Mouse (Mus musculus): ENCODE measurements around the gene Ube2e1. TPM values are rescaled to one million over a fixed set of nuclear protein-coding genes. Genes with fewer than 3 reads are reported as not detected.
"Not testable (repeated sequence)": the region's sequence is repeated elsewhere in the genome, so short reads cannot be mapped to it uniquely, and the experiment has no call there.

Gene Ube2e1
- polyA plus RNA-seq, 1 experiment from 2014 or later = 130 TPM

GRCm38 (mm10) chr14:18280375-18280774 lies 51.3 kb downstream of the Ube2e1 start:
- no peaks in the 10 kb centered on the region for H3K9me3 ChIP-seq
- ATAC-seq (ENCODE audit: insufficient read depth, low FRiP score, low read depth) = no peak
- H3K4me2 ChIP-seq = no peak overlapping the region
- 88% methylated on average over 5 of the region's 5 CpGs for WGBS
- H3K27me3 ChIP-seq (replicated peaks) = no peaks in the 10 kb centered on the region
- H3K4me3 ChIP-seq (replicated peaks) = no peak overlapping the region
- no peak overlapping the region for H3K9ac ChIP-seq
- H3K36me3 ChIP-seq = peaks cover 20% of the 10 kb centered on the region
- no peaks in the 10 kb centered on the region for H3K4me1 ChIP-seq
- H3K27ac ChIP-seq = no peak overlapping the region

GRCm38 (mm10) chr14:18274526-18274925 lies 57.1 kb downstream of the Ube2e1 start:
- Histone ChIP-seq H3K9ac (no peak overlapping the region), H3K4me3 (replicated peaks) (no peak overlapping the region), H3K27me3 (replicated peaks) (no peaks in the 10 kb centered on the region), H3K9me3 (no peaks in the 10 kb centered on the region), H3K27ac (no peak overlapping the region), H3K4me2 (no peak overlapping the region), H3K4me1 (no peaks in the 10 kb centered on the region), H3K36me3 (peaks cover 15% of the 10 kb centered on the region)
- WGBS = 89% methylated on average over 1 of the region's 1 CpGs
- no peak for ATAC-seq (ENCODE audit: insufficient read depth, low FRiP score, low read depth)

GRCm38 (mm10) chr14:18271666-18272065 lies 60.0 kb downstream of the Ube2e1 start:
- H3K9ac ChIP-seq = no peak overlapping the region
- H3K4me3 ChIP-seq (replicated peaks) = peak overlapping the region; percentile 87
- no peaks in the 10 kb centered on the region for H3K9me3 ChIP-seq
- no peak for ATAC-seq (ENCODE audit: insufficient read depth, low FRiP score, low read depth)
- H3K4me2 ChIP-seq = peak overlapping the region; percentile 59
- H3K36me3 ChIP-seq = peaks cover 11% of the 10 kb centered on the region; the same call in 1 of the 2 replicates
- no peaks in the 10 kb centered on the region for H3K27me3 ChIP-seq (replicated peaks)
- 4% methylated on average over 7 of the region's 7 CpGs for WGBS
- H3K27ac ChIP-seq = no peak overlapping the region; the same call in 1 of the 2 replicates
- H3K4me1 ChIP-seq = no peaks in the 10 kb centered on the region

- WGBS = under 1% methylated on average over 78 of the region's 78 CpGs
- peak within 1 kb of the TSS; percentile 62 for H3K4me2 ChIP-seq
- H3K9ac ChIP-seq = peak within 1 kb of the TSS; percentile 77
- H3K4me3 ChIP-seq (replicated peaks) = peak within 1 kb of the TSS; percentile 87
- H3K36me3 ChIP-seq = peaks cover 11% of the 10 kb centered on the region; the same call in 1 of the 2 replicates
- no peaks in the 10 kb centered on the region for H3K4me1 ChIP-seq
- peak within 1 kb of the TSS; percentile 77 for H3K27ac ChIP-seq
- ATAC-seq (ENCODE audit: insufficient read depth, low FRiP score, low read depth) = peak; percentile 100
- H3K9me3 ChIP-seq = no peaks in the 10 kb centered on the region
- H3K27me3 ChIP-seq (replicated peaks) = no peaks in the 10 kb centered on the region
Observed at GRCm38 (mm10) chr14:18270529-18271441, 60.9 kb downstream of the Ube2e1 start, which contains the start of the genes Nkiras1 and Rpl15. Gene Nkiras1, plus strand, starts transcription at chr14:18271136. Gene Rpl15, minus strand, starts transcription at chr14:18271391.

- Histone ChIP-seq H3K4me3 (replicated peaks) (peak overlapping the region; percentile 87), H3K4me2 (peak overlapping the region; percentile 62), H3K9ac (peak overlapping the region; percentile 77), H3K36me3 (peaks cover 11% of the 10 kb centered on the region; the same call in 1 of the 2 replicates), H3K27ac (peak overlapping the region; percentile 77)
- 0% methylated on average over 24 of the region's 24 CpGs for WGBS
- not testable (repeated sequence) for H3K4me1 ChIP-seq; ATAC-seq (ENCODE audit: insufficient read depth, low FRiP score, low read depth); H3K27me3 ChIP-seq (replicated peaks); H3K9me3 ChIP-seq
Observed at GRCm38 (mm10) chr14:18269947-18270528, 61.6 kb downstream of the Ube2e1 start.

GRCm38 (mm10) chr14:18263427-18263826 lies 68.2 kb downstream of the Ube2e1 start:
- no peak overlapping the region for H3K4me3 ChIP-seq (replicated peaks)
- no peak overlapping the region for H3K27ac ChIP-seq
- H3K9me3 ChIP-seq = no peaks in the 10 kb centered on the region
- 38% methylated on average over 4 of the region's 4 CpGs for WGBS
- H3K27me3 ChIP-seq (replicated peaks) = no peaks in the 10 kb centered on the region
- no peaks in the 10 kb centered on the region for H3K4me1 ChIP-seq
- no peak overlapping the region for H3K4me2 ChIP-seq
- peaks cover 9% of the 10 kb centered on the region; the same call in 1 of the 2 replicates for H3K36me3 ChIP-seq
- H3K9ac ChIP-seq = no peak overlapping the region
- no peak; the same call in 1 of the 2 replicates for ATAC-seq (ENCODE audit: insufficient read depth, low FRiP score, low read depth)

GRCm38 (mm10) chr14:18261203-18261602 lies 70.5 kb downstream of the Ube2e1 start:
- no peak for ATAC-seq (ENCODE audit: insufficient read depth, low FRiP score, low read depth)
- Histone ChIP-seq H3K4me3 (replicated peaks) (no peak overlapping the region), H3K4me2 (no peak overlapping the region), H3K9me3 (no peaks in the 10 kb centered on the region), H3K27ac (no peak overlapping the region), H3K9ac (no peak overlapping the region), H3K36me3 (no peaks in the 10 kb centered on the region), H3K4me1 (no peaks in the 10 kb centered on the region), H3K27me3 (replicated peaks) (no peaks in the 10 kb centered on the region)
- WGBS = 83% methylated on average over 3 of the region's 3 CpGs

GRCm38 (mm10) chr14:18242638-18243130 lies 89.0 kb downstream of the Ube2e1 start:
- Histone ChIP-seq H3K27ac (no peak overlapping the region), H3K4me1 (0 out of 2 replicates have a peak, but pooled peaks cover 3% of the 10 kb centered on the region), H3K9me3 (no peaks in the 10 kb centered on the region), H3K4me3 (replicated peaks) (no peak overlapping the region), H3K36me3 (no peaks in the 10 kb centered on the region), H3K9ac (no peak overlapping the region), H3K27me3 (replicated peaks) (no peaks in the 10 kb centered on the region), H3K4me2 (no peak overlapping the region)
- no peak for ATAC-seq (ENCODE audit: insufficient read depth, low FRiP score, low read depth)
- WGBS = 84% methylated on average over 21 of the region's 21 CpGs

- H3K4me2 ChIP-seq = no peak overlapping the region
- H3K27me3 ChIP-seq (replicated peaks) = no peaks in the 10 kb centered on the region
- no peak overlapping the region for H3K9ac ChIP-seq
- H3K9me3 ChIP-seq = no peaks in the 10 kb centered on the region
- H3K36me3 ChIP-seq = no peaks in the 10 kb centered on the region
- no peak overlapping the region for H3K4me3 ChIP-seq (replicated peaks)
- no peak for ATAC-seq (ENCODE audit: insufficient read depth, low FRiP score, low read depth)
- WGBS = 87% methylated on average over 4 of the region's 4 CpGs
- H3K27ac ChIP-seq = no peak overlapping the region
- 0 out of 2 replicates have a peak, but pooled peaks cover 3% of the 10 kb centered on the region for H3K4me1 ChIP-seq
Observed at GRCm38 (mm10) chr14:18241786-18242185, 89.9 kb downstream of the Ube2e1 start.

GRCm38 (mm10) chr14:18240132-18240531 lies 91.5 kb downstream of the Ube2e1 start:
- H3K36me3 ChIP-seq = no peaks in the 10 kb centered on the region
- H3K4me2 ChIP-seq = no peak overlapping the region
- no peaks in the 10 kb centered on the region for H3K9me3 ChIP-seq
- H3K27ac ChIP-seq = no peak overlapping the region
- ATAC-seq (ENCODE audit: insufficient read depth, low FRiP score, low read depth) = no peak
- H3K27me3 ChIP-seq (replicated peaks) = no peaks in the 10 kb centered on the region
- H3K4me3 ChIP-seq (replicated peaks) = no peak overlapping the region
- 63% methylated on average over 7 of the region's 7 CpGs for WGBS
- H3K4me1 ChIP-seq = 0 out of 2 replicates have a peak, but pooled peaks cover 3% of the 10 kb centered on the region
- H3K9ac ChIP-seq = no peak overlapping the region

GRCm38 (mm10) chr14:18238750-18239731 lies 92.6 kb downstream of the Ube2e1 start, which contains the start of gene Nr1d2:
Gene Nr1d2, minus strand, starts transcription at chr14:18239127.
- Histone ChIP-seq H3K27ac (peak within 1 kb of the TSS; percentile 86), H3K4me2 (peak within 1 kb of the TSS; percentile 77), H3K9me3 (no peaks in the 10 kb centered on the region), H3K36me3 (no peaks in the 10 kb centered on the region), H3K27me3 (replicated peaks) (no peaks in the 10 kb centered on the region), H3K9ac (peak within 1 kb of the TSS; percentile 60; the same call in 1 of the 2 replicates), H3K4me1 (0 out of 2 replicates have a peak, but pooled peaks cover 6% of the 10 kb centered on the region), H3K4me3 (replicated peaks) (peak within 1 kb of the TSS; percentile 72)
- under 1% methylated on average over 58 of the region's 66 CpGs for WGBS
- ATAC-seq (ENCODE audit: insufficient read depth, low FRiP score, low read depth) = peak; percentile 93
